Mouse (Mus musculus): ENCODE results near the gene Kbtbd7.
"Not testable (repeated sequence)": the region's sequence is repeated elsewhere in the genome, so short reads cannot be mapped to it uniquely, and the experiment has no call there.

Gene Kbtbd7

GRCm38 (mm10) chr14:79451681-79452590 lies 25.6 kb downstream of the Kbtbd7 start, which contains the start of gene Kbtbd6:
Kbtbd6 (plus strand) TSS chr14:79451835.
- DNase-seq (ENCODE audit: low spot score) = peak; percentile 78

DNA sequence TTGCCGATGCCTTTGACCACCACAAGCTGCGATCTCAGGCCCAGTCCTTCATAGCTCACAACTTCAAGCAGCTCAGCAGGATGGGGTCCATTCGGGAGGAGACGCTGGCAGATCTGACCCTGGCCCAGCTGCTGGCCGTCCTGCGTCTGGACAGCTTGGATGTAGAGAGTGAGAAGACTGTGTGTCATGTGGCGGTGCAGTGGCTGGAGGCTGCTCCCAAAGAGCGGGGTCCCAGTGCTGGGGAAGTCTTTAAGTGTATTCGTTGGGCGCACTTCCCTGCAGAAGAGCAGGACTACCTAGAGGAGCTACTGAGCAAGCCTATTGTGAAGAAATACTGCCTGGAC lies 26.3 kb downstream of the Kbtbd7 start:
- not testable (repeated sequence) for DNase-seq (ENCODE audit: low spot score)

DNA sequence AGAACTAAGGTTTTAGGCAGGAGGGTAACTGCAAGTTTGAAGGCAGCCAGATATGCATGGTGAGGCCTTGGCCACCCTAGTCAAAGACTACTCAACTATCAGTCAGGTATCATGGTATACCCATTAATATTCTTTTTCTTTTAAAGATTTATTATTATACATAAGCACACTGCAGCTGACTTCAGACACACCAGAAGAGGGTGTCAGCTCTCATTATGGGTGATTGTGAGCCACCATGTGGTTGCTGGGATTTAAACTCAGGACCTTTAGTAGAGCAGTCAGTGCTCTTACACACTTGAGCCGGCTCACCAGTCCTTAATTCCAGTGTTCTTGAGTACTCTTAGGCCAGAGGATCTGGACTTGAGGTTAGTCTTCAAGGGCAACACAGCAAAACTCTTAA lies 34.1 kb downstream of the Kbtbd7 start:
- DNase-seq (ENCODE audit: low spot score) = no peak

DNA sequence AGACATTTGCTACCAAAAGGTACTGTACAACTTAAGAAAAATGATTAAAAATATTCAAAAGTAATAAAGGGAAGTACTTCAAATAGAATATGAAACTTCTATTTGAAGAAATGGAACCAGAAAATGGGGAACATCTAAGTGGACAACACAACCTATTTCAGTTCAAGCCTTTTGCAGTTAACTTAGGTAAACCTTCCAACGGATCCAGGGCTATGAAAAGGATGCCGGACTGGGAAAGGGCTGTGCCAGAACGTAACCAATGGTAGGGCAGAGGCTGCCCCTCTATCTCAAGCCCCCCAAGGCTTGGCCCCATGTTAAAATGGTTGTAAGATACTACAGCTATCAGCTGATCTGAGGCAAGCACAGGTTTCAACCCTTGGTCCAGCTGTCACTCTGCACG lies 34.7 kb downstream of the Kbtbd7 start:
- no peak for DNase-seq (ENCODE audit: low spot score)

DNA sequence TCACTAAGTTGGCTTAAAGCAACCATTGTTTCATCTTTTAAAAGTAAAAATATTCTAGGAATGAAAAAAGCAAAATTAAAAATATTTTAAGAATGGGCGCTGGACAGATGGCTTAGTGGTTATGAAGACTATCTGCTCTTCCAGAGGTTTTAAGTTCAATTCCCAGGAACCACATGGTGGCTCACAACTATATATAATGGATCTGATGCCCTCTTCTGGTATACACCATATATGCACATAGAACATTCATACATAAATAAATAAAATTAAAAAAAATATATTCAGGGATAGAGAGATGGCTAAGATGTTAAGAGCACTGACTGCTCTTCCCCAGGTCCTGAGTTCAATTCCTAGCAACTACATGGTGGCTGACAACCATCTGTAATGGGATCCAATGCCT lies 39.3 kb downstream of the Kbtbd7 start:
- no peak for DNase-seq (ENCODE audit: low spot score)

- DNase-seq (ENCODE audit: low spot score) = no peak
Observed at GRCm38 (mm10) chr14:79467621-79468020, 41.3 kb downstream of the Kbtbd7 start.

DNA sequence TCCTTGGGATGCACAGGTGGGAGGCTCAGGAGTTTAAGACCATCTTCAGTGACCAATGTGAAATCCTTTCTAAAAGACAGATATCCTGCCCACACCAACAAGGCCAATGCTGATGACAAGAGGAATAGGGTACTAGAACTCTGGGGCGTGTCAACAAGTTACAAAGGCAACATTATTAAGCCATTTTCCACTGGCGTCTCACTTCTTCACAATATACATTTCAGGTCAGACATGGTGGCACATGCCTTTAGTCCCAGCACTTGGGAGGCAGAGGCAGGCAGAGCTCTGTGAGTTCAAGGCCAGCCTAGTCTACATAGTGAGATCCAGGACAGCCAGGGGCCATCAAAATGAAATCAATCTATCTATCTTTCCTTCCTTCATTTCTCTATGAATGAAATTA lies 47.1 kb downstream of the Kbtbd7 start:
- DNase-seq (ENCODE audit: low spot score) = no peak
